Mouse (Mus musculus) forebrain, postnatal 0 days (tissue): Measurements from ENCODE around the gene Clspn. TPM values are rescaled to one million over a fixed set of nuclear protein-coding genes. Genes with fewer than 3 reads are reported as not detected.
A peak's percentile ranks its signal among the peaks of the same experiment; 100 is the strongest.

Experiments
- ATAC-seq: fragments of 200-750 bp; cut with Nextera tagmentation; 2 replicates; pipeline ENCODE4 v1.8.0; 2017; ENCODE audit warnings: mild to moderate bottlenecking, moderate library complexity
- DNase-seq: peaks from one replicate; pipeline ENCODE4 v3.0.0-alpha.2; 2015
- H3K27ac ChIP-seq: fragments of 300-500 bp; sonication (generic); 2 replicates; pipeline ENCODE4 v1.5.1; 2014; ENCODE audit warnings: low read depth, mild to moderate bottlenecking, antibody characterized with exemption, low read length, moderate library complexity, mixed read lengths
- H3K27me3 ChIP-seq: fragments of 300-500 bp; sonication (generic); 2 replicates; pipeline ENCODE4 v1.6.1; 2014; ENCODE audit warnings: mild to moderate bottlenecking, low read length, mixed read lengths; ENCODE audit not compliant: insufficient read depth
- H3K36me3 ChIP-seq: fragments of 300-500 bp; sonication (generic); 2 replicates; pipeline ENCODE4 v1.6.1; 2014; ENCODE audit warnings: mild to moderate bottlenecking, moderate library complexity; ENCODE audit not compliant: insufficient read depth
- H3K4me1 ChIP-seq: fragments of 300-500 bp; sonication (generic); 2 replicates; pipeline ENCODE4 v1.6.1; 2014; ENCODE audit warnings: antibody characterized with exemption; ENCODE audit not compliant: insufficient read depth
- H3K4me2 ChIP-seq: fragments of 300-500 bp; sonication (generic); 2 replicates; pipeline ENCODE4 v1.6.1; 2014; ENCODE audit warnings: low read depth, mild to moderate bottlenecking, moderate library complexity
- H3K4me3 ChIP-seq: fragments of 300-500 bp; sonication (generic); 2 replicates; pipeline ENCODE4 v1.5.1; 2014; ENCODE audit warnings: low read depth, low read length, mixed read lengths
- H3K9ac ChIP-seq: fragments of 300-500 bp; sonication (generic); 2 replicates; pipeline ENCODE4 v1.6.1; 2014; ENCODE audit warnings: mild to moderate bottlenecking
- H3K9me3 ChIP-seq: fragments of 300-500 bp; sonication (generic); 2 replicates; pipeline ENCODE4 v1.6.1; 2016; ENCODE audit warnings: low read length
- CTCF ChIP-seq: sonication (generic); IDR thresholded peaks from 2 replicates; pipeline ENCODE4 v1.5.1; 2016; ENCODE audit warnings: antibody characterized with exemption, control low read depth, low read depth
- WGBS: fragments of 180-500 bp; shearing (Covaris S2); extraction: QIAGEN DNeasy Blood & Tissue Kit; methylation state at CpG from one replicate; pipeline ENCODE4 v1.1.7; 2014; 5-methylcytosine and 5-hydroxymethylcytosine counted together
- polyA plus RNA-seq: library from polyadenylated mRNA; unstranded; fragments of >200 nt; fragmentation: Nextera tagmentation; extraction: Ambion mirVana; gene quantifications from 2 replicates; pipeline ENCODE4 v1.2.1, GENCODE M21; 2015
- total RNA-seq: library from RNA; depleted of rRNA; stranded (reverse); fragments of >200 nt; gene quantifications from 2 replicates; pipeline ENCODE4 v1.2.3, GENCODE M21; 2014

The Clspn gene
- total and polyA plus RNA-seq, 2 experiments from 2014 or later: 3.0 to 3.5 TPM

DNA sequence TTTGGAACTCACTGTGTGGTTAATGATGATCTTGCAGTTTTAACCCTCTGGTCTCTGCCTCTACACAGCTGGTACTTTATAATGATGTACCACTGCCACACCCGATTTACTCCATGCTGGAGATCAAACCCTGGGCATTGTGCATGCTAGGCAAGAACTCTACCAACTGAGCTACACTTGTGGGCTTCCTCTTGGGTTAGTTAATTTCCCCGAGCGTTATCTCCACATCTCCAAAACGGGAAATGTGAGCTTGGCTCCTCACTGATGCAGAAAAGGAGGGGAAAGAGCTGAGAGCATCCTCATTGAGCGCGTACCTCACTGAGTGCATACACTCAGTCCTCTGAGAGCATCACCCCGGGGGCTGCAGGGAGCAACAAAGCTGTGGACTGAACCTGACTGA, 13.9 kb upstream of the Clspn start:
- H3K9me3 ChIP-seq: no peaks in the 10 kb centered on the region
- H3K9ac ChIP-seq: no peak overlapping the region
- H3K4me3 ChIP-seq: no peak overlapping the region
- no peak for TF ChIP-seq CTCF
- 71% methylated on average over 7 of the region's 7 CpGs for WGBS
- no peaks in the 10 kb centered on the region for H3K36me3 ChIP-seq
- DNase-seq (no peak), ATAC-seq (no peak)
- H3K4me2 ChIP-seq: no peak overlapping the region
- no peaks in the 10 kb centered on the region for H3K27me3 ChIP-seq
- no peak overlapping the region for H3K27ac ChIP-seq
- no peaks in the 10 kb centered on the region for H3K4me1 ChIP-seq

DNA sequence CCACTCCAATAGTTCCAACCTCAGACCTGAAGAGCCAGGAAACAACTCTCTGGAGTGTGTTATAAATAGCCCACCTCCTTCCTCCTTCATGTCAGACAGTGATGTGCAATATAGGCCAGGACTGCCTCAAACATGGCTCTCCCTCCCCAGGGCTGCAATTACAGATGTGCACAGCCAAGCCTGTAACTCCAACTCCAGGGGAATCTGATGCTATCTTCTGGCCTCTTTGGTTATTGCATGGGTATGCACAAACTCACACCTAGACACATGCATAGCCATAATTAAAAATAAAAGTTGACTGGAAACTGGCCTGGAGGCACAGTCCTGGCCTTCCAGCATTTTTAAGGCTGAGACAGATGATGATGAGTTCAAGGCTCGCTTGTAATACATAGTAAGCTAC, 11.7 kb upstream of the Clspn start:
- H3K4me2 ChIP-seq: no peak overlapping the region
- no peak for ATAC-seq
- H3K36me3 ChIP-seq: no peaks in the 10 kb centered on the region
- no peak overlapping the region for H3K4me3 ChIP-seq
- H3K27me3 ChIP-seq: no peaks in the 10 kb centered on the region
- no peak for DNase-seq
- H3K27ac ChIP-seq: no peak overlapping the region
- no peaks in the 10 kb centered on the region for H3K4me1 ChIP-seq
- H3K9me3 ChIP-seq: no peaks in the 10 kb centered on the region
- 86% methylated on average over 1 of the region's 1 CpGs for WGBS
- TF ChIP-seq CTCF: no peak
- H3K9ac ChIP-seq: no peak overlapping the region

DNA sequence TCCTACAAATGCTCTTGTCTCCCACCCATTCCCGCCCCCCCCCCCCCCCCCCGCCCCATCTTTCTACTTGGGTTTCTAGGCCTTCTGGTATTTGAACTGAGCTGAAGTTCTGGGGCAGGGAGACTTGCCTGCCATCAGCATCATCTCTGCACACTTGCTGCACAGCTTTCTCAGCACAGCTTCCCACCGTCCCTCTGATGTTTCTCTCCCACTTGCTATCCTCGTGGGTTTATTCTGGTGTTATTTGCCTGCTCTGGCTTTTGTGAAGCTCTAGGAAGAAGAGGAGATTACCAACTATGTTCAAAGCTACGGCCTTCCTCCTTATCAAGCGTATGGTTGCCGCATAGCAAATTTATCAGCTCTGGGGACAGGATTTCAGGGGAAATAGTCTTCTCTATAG, 11.0 kb upstream of the Clspn start:
- no peak for DNase-seq
- Histone ChIP-seq H3K27ac (no peak overlapping the region), H3K27me3 (no peaks in the 10 kb centered on the region), H3K4me1 (no peaks in the 10 kb centered on the region), H3K9me3 (no peaks in the 10 kb centered on the region), H3K9ac (no peak overlapping the region), H3K36me3 (no peaks in the 10 kb centered on the region), H3K4me2 (no peak overlapping the region), H3K4me3 (no peak overlapping the region)
- no peak for TF ChIP-seq CTCF
- ATAC-seq: no peak
- 79% methylated on average over 6 of the region's 7 CpGs for WGBS

DNA sequence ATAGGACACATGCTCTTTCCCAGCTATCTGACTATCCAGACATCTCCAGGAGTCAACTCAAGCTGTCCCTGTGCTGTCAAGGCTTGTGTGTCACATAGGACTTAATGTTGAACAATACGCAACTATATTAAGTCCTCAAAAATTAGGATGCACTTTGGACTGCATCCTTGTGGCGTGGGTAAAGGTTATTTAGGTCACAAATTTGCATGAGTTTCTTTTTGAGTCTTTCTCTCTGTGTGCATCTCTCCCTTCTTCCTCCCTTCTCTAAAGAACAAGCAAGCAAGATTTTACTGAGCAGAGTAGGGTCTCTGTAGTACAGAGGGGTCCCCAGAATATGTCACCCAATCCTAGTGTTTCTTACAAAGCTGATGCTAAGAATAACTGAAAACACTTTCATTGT, 10.6 kb upstream of the Clspn start:
- DNase-seq (no peak), ATAC-seq (no peak)
- H3K9me3 ChIP-seq: no peaks in the 10 kb centered on the region
- no peak overlapping the region for H3K9ac ChIP-seq
- no peaks in the 10 kb centered on the region for H3K36me3 ChIP-seq
- H3K4me1 ChIP-seq: no peaks in the 10 kb centered on the region
- no peak overlapping the region for H3K27ac ChIP-seq
- no peak overlapping the region for H3K4me3 ChIP-seq
- no peaks in the 10 kb centered on the region for H3K27me3 ChIP-seq
- no peak for TF ChIP-seq CTCF
- 82% methylated on average over 2 of the region's 2 CpGs for WGBS
- no peak overlapping the region for H3K4me2 ChIP-seq

DNA sequence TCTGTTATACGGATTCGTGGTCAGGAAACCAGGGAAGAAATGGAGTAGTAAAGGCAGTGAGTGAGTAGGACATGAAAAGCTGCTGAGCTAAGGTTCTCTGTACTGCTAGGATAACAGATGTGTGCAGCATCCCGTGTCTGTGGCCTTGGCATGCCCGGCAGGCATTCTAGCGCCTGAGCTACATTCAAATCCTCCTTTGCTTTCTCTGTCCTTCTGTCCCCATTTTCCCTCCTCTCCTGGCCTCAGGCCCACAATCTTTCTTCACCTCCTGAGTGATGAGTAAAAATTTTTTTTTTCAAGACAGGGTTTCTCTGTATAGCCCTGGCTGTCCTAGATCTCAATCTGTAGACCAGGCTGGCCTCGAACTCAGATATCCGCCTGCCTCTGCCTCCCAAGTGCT, 4.6 kb upstream of the Clspn start:
- Histone ChIP-seq H3K9ac (no peak overlapping the region), H3K4me2 (no peak overlapping the region), H3K27ac (no peak overlapping the region), H3K4me1 (no peaks in the 10 kb centered on the region), H3K36me3 (no peaks in the 10 kb centered on the region), H3K4me3 (no peak overlapping the region), H3K9me3 (no peaks in the 10 kb centered on the region), H3K27me3 (no peaks in the 10 kb centered on the region)
- 75% methylated on average over 7 of the region's 7 CpGs for WGBS
- ATAC-seq (no peak), DNase-seq (no peak)
- TF ChIP-seq CTCF: no peak

DNA sequence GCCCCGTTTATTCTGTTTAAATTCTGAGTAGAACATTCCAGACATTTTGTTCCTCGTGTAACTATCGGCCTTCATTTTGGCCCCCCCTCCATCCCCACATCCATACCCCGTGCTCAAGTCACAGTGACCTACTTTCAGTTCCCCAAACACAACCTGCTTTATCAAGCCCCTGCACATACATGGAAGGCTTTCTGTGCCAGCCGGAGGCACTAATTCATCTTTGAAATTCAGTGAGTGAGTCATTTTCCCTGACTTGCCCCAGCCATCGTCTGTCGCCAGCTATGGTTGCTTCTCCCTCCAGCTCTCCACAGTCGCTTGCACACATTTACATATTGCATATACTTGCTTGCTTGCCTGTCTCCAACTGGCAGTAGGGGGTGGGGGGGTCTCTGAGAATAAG, 3.6 kb upstream of the Clspn start:
- peak; percentile 46 for DNase-seq
- no peaks in the 10 kb centered on the region for H3K4me1 ChIP-seq
- peak; percentile 40 for ATAC-seq
- H3K4me3 ChIP-seq: no peak overlapping the region
- 43% methylated on average over 8 of the region's 8 CpGs for WGBS
- H3K9me3 ChIP-seq: no peaks in the 10 kb centered on the region
- H3K36me3 ChIP-seq: no peaks in the 10 kb centered on the region
- H3K27me3 ChIP-seq: no peaks in the 10 kb centered on the region
- H3K4me2 ChIP-seq: no peak overlapping the region
- H3K27ac ChIP-seq: no peak overlapping the region
- no peak for TF ChIP-seq CTCF
- no peak overlapping the region for H3K9ac ChIP-seq

DNA sequence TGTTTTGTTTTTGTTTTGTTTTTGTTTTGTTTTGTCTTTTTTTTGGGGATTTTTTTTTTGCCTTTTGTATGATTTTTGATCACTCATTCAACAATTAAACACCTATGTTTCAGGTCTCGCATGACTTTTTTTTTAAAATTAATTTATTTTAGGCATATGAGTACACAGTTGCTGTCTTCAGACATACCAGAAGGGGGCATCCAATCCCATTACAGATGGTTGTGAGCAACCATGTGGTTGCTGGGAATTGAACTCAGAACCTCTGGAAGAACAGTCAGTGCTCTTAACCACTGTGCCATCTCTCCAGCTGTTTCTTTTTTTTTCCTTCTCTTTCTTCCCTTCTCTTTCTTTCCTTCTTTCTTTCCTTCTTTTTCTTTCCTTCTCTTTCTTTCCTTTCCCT, 3.0 kb upstream of the Clspn start:
- H3K9me3 ChIP-seq: no peaks in the 10 kb centered on the region
- no peak for TF ChIP-seq CTCF
- no peaks in the 10 kb centered on the region for H3K27me3 ChIP-seq
- 88% methylated on average over 1 of the region's 1 CpGs for WGBS
- DNase-seq: no peak
- H3K9ac ChIP-seq: no peak overlapping the region
- no peak overlapping the region for H3K4me2 ChIP-seq
- H3K4me1 ChIP-seq: no peaks in the 10 kb centered on the region
- ATAC-seq: no peak
- no peaks in the 10 kb centered on the region for H3K36me3 ChIP-seq
- no peak overlapping the region for H3K4me3 ChIP-seq
- no peak overlapping the region for H3K27ac ChIP-seq

DNA sequence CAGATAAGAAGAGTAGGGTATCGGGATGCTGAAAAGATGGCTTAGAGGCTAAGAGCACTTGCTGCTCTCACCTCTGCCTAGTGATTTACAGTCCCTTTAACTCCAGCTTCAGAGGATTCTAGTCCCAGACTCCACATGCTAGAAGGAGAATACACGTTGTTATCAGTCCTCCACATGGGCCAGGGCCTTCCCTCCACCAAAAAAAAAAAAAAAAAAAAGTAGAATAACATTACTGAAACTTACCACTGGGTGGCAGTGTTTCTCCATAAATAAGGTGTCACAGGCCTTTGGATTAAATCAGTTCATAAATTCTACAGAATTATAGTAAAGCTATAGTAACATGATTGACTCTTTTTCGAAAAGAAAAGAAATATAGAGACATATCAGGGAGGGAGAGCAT, 2.3 kb upstream of the Clspn start:
- Histone ChIP-seq H3K27me3 (no peaks in the 10 kb centered on the region), H3K9me3 (no peaks in the 10 kb centered on the region), H3K36me3 (no peaks in the 10 kb centered on the region), H3K4me3 (no peak overlapping the region), H3K27ac (no peak overlapping the region), H3K4me1 (no peaks in the 10 kb centered on the region), H3K4me2 (no peak overlapping the region), H3K9ac (no peak overlapping the region)
- peak; percentile 68 for TF ChIP-seq CTCF
- ATAC-seq (no peak), DNase-seq (peak; percentile 78)
- 30% methylated on average over 3 of the region's 3 CpGs for WGBS
